Mouse (Mus musculus): Measurements from ENCODE around the gene 1700061G19Rik. TPM values are rescaled to one million over a fixed set of nuclear protein-coding genes. Genes with fewer than 3 reads are reported as not detected.

Gene 1700061G19Rik
- total and polyA plus RNA-seq, 3 experiments = 0.27 to 0.68 TPM; not detected in 1

DNA sequence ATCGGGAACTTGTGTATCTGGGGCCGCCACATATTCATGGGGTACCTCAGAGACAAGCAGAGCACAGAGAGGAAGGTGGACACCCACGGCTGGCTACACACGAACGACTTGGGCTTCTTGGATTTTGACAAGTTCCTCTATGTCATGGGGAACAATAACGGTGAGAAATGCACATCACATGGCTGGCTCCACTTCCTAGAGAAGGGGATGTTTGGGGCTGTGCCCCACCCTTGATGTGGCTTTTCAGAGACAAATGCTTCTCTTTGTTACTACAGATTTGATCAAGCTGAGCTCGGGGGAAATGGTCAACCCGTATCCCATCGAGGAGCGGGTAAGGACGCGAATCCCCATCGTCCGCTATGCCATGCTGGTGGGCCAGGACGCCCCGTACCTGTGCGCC lies 9.5 kb downstream of the 1700061G19Rik start:
- Histone ChIP-seq H3K27me3 (ENCODE audit: control insufficient read depth in 1 of 2, insufficient read depth in 2 of 2, low read length in 2 of 2) (no peaks in the 10 kb centered on the region), H3K36me3 (ENCODE audit: control insufficient read depth in 1 of 2, insufficient read depth in 2 of 2, low read length in 2 of 2) (peaks cover 0 to 6% of the 10 kb centered on the region in 2 experiments; a peak in 2 of 4 replicates), H3K9me3 (replicated peaks; ENCODE audit: insufficient read depth, low read length) (no peaks in the 10 kb centered on the region), H3K27ac (ENCODE audit: control insufficient read depth, low read depth, low read length) (no peak overlapping the region; the same call in 1 of the 2 replicates), H3K79me2 (ENCODE audit: control insufficient read depth, insufficient read depth, low read length, poor library complexity) (no peaks in the 10 kb centered on the region), H3K4me3 (ENCODE audit: control insufficient read depth in 1 of 2, insufficient read depth in 1 of 2, low read depth in 2 of 2, low read length in 2 of 2) (no peak overlapping the region), H3K4me1 (ENCODE audit: control insufficient read depth in 1 of 2, insufficient read depth in 2 of 2, low read length in 2 of 2) (peaks cover 4 to 17% of the 10 kb centered on the region in 2 experiments; a peak in 3 of 4 replicates), H3K9ac (ENCODE audit: control insufficient read depth, low read depth, low read length, poor library complexity, severe bottlenecking) (no peak overlapping the region)
- peak; percentile 45 for DNase-seq (ENCODE audit: low read depth, low spot score)
- TF ChIP-seq TCF12 (IDR thresholded peaks at IDR 0.05; ENCODE audit: low read depth, low read length) (no peak), ZMIZ1 (IDR thresholded peaks at IDR 0.05; ENCODE audit: low read depth, low read length) (no peak), SIN3A (IDR thresholded peaks at IDR 0.05; ENCODE audit: low read length) (0 out of 2 replicates have a peak, but pooled peaks have one; percentile 24), USF1 (IDR thresholded peaks at IDR 0.05; ENCODE audit: low read depth, low read length) (0 out of 2 replicates have a peak, but pooled peaks have one; percentile 27), MAX (IDR thresholded peaks at IDR 0.05; ENCODE audit: low read length) (0 out of 2 replicates have a peak, but pooled peaks have one; percentile 29), JUND (IDR thresholded peaks at IDR 0.05; ENCODE audit: low read depth, low read length) (no peak)

DNA sequence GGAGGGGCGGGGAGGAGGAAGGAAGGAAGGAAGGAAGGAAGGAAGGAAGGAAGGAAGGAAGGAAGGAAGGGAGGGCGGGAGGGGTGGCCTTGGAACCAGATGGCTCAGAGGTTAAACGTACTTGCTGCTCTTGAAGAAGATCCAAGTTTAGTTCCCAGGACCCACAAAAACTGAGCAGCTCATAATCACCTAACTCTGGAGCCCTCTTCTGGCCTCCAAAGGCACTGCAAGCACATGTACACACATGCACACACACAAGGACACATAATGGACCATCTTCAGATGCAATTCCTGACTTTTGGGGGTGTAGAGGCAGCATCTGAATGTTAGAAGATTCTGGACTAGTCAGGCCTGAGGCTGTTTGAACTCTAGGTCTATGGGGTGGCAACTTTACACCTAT lies 12.8 kb downstream of the 1700061G19Rik start:
- Histone ChIP-seq H3K9me3 (replicated peaks; ENCODE audit: insufficient read depth, low read length) (no peaks in the 10 kb centered on the region), H3K4me1 (ENCODE audit: control insufficient read depth in 1 of 2, insufficient read depth in 2 of 2, low read length in 2 of 2) (peaks cover 6 to 18% of the 10 kb centered on the region in 2 experiments; a peak in 3 of 4 replicates), H3K4me3 (ENCODE audit: control insufficient read depth in 1 of 2, insufficient read depth in 1 of 2, low read depth in 2 of 2, low read length in 2 of 2) (no peak overlapping the region), H3K36me3 (ENCODE audit: control insufficient read depth in 1 of 2, insufficient read depth in 2 of 2, low read length in 2 of 2) (peaks cover 0 to 6% of the 10 kb centered on the region in 2 experiments; a peak in 3 of 4 replicates), H3K79me2 (ENCODE audit: control insufficient read depth, insufficient read depth, low read length, poor library complexity) (no peaks in the 10 kb centered on the region), H3K9ac (ENCODE audit: control insufficient read depth, low read depth, low read length, poor library complexity, severe bottlenecking) (no peak overlapping the region), H3K27ac (ENCODE audit: control insufficient read depth, low read depth, low read length) (no peak overlapping the region), H3K27me3 (ENCODE audit: control insufficient read depth in 1 of 2, insufficient read depth in 2 of 2, low read length in 2 of 2) (no peaks in the 10 kb centered on the region)
- TF ChIP-seq CTCF (IDR thresholded peaks at IDR 0.05 in 2 of 3, conservative IDR thresholded peaks at IDR 0.05 in 1 of 3; ENCODE audit: control insufficient read depth in 1 of 3, insufficient read depth in 1 of 3, low read depth in 2 of 3, low read length in 3 of 3, poor library complexity in 1 of 3, severe bottlenecking in 1 of 3) (peak; percentile 42 to 52 (median 51)), RAD21 (IDR thresholded peaks at IDR 0.05; ENCODE audit: low read depth, low read length) (peak; percentile 30), SMC3 (IDR thresholded peaks at IDR 0.05; ENCODE audit: low read depth, low read length) (peak; percentile 39), MAX (IDR thresholded peaks at IDR 0.05; ENCODE audit: low read length) (no peak), ZKSCAN1 (IDR thresholded peaks at IDR 0.05; ENCODE audit: low read depth, low read length) (no peak)
- peak; percentile 51 for DNase-seq (ENCODE audit: low read depth, low spot score)

DNA sequence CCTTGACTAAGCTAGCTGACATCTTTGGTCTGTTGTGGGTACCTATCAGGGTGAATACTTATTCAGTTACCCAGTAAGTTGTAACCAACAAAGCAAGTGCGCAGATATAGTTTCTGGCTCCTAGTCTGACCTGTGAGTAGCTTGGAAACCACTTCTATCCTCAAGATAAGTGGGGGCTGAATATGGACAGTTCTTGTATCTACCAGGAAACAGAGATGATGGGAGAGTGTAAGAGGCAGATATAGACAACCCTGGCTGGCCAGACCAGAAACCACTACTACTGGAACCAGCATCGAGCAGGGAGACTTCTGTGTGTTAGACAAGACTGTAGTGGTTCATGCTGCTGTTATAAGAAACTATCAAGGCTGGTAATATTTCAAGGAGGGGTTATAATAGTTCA lies 14.7 kb downstream of the 1700061G19Rik start:
- no peaks in the 10 kb centered on the region for H3K79me2 ChIP-seq (ENCODE audit: control insufficient read depth, insufficient read depth, low read length, poor library complexity)
- H3K4me3 ChIP-seq (ENCODE audit: control insufficient read depth in 1 of 2, insufficient read depth in 1 of 2, low read depth in 2 of 2, low read length in 2 of 2) = no peak overlapping the region
- H3K27ac ChIP-seq (ENCODE audit: control insufficient read depth, low read depth, low read length) = peak overlapping the region; percentile 45; the same call in 1 of the 2 replicates
- peak; percentile 74 for DNase-seq (ENCODE audit: low read depth, low spot score)
- H3K4me1 ChIP-seq (ENCODE audit: control insufficient read depth in 1 of 2, insufficient read depth in 2 of 2, low read length in 2 of 2) = peaks cover 6 to 8% of the 10 kb centered on the region in 2 experiments; a peak in 3 of 4 replicates
- H3K9ac ChIP-seq (ENCODE audit: control insufficient read depth, low read depth, low read length, poor library complexity, severe bottlenecking) = no peak overlapping the region
- no peaks in the 10 kb centered on the region for H3K9me3 ChIP-seq (replicated peaks; ENCODE audit: insufficient read depth, low read length)
- no peaks in the 10 kb centered on the region; a peak in 3 of 4 replicates for H3K36me3 ChIP-seq (ENCODE audit: control insufficient read depth in 1 of 2, insufficient read depth in 2 of 2, low read length in 2 of 2)
- H3K27me3 ChIP-seq (ENCODE audit: control insufficient read depth in 1 of 2, insufficient read depth in 2 of 2, low read length in 2 of 2) = no peaks in the 10 kb centered on the region
- TF ChIP-seq HCFC1 (IDR thresholded peaks at IDR 0.05; ENCODE audit: low read depth, low read length) (no peak), E2F4 (IDR thresholded peaks at IDR 0.05; ENCODE audit: borderline replicate concordance, low read depth, low read length) (no peak), GABPA (IDR thresholded peaks at IDR 0.05; ENCODE audit: low read depth, low read length) (no peak), SIN3A (IDR thresholded peaks at IDR 0.05; ENCODE audit: low read length) (no peak), TBP (IDR thresholded peaks at IDR 0.05; ENCODE audit: low read depth, low read length) (no peak), EP300 (IDR thresholded peaks at IDR 0.05; ENCODE audit: low read depth in 1 of 2, low read length in 2 of 2) (peak; percentile 76 to 85), ZKSCAN1 (IDR thresholded peaks at IDR 0.05; ENCODE audit: low read depth, low read length) (no peak), UBTF (IDR thresholded peaks at IDR 0.05; ENCODE audit: borderline replicate concordance, insufficient read depth, low read depth, low read length) (no peak), GATA1 (IDR thresholded peaks at IDR 0.05; ENCODE audit: low read depth, low read length) (peak; percentile 83), USF1 (IDR thresholded peaks at IDR 0.05; ENCODE audit: low read depth, low read length) (no peak), MAFK (IDR thresholded peaks at IDR 0.05; ENCODE audit: borderline replicate concordance, low read depth, low read length) (no peak), MXI1 (IDR thresholded peaks at IDR 0.05; ENCODE audit: low read depth, low read length) (peak; percentile 38; the same call in 1 of the 2 replicates), MYB (IDR thresholded peaks at IDR 0.05; ENCODE audit: low read depth, low read length) (no peak), BHLHE40 (IDR thresholded peaks at IDR 0.05; ENCODE audit: borderline replicate concordance, low read depth, low read length) (no peak), ZC3H11A (IDR thresholded peaks at IDR 0.05; ENCODE audit: low read depth, low read length) (no peak), CTCF (IDR thresholded peaks at IDR 0.05 in 2 of 3, conservative IDR thresholded peaks at IDR 0.05 in 1 of 3; ENCODE audit: control insufficient read depth in 1 of 3, insufficient read depth in 1 of 3, low read depth in 2 of 3, low read length in 3 of 3, poor library complexity in 1 of 3, severe bottlenecking in 1 of 3) (no peak), ZMIZ1 (IDR thresholded peaks at IDR 0.05; ENCODE audit: low read depth, low read length) (no peak), CHD1 (IDR thresholded peaks at IDR 0.05; ENCODE audit: low read depth, low read length) (no peak), POLR2AphosphoS2 (IDR thresholded peaks at IDR 0.05; ENCODE audit: low read length) (no peak; the same call in 1 of the 2 replicates)

Measured in MEL (cell line).